Mouse (Mus musculus) CD4-positive helper T cell, adult 2 months (primary cell): ENCODE data around the gene Hist1h2ba.

Experiments
- DNase-seq: peaks from one replicate; pipeline ENCODE4 v3.0.0-alpha.2; 2012; ENCODE audit warnings: low read depth, missing footprints, low spot score

Gene Hist1h2ba

DNA sequence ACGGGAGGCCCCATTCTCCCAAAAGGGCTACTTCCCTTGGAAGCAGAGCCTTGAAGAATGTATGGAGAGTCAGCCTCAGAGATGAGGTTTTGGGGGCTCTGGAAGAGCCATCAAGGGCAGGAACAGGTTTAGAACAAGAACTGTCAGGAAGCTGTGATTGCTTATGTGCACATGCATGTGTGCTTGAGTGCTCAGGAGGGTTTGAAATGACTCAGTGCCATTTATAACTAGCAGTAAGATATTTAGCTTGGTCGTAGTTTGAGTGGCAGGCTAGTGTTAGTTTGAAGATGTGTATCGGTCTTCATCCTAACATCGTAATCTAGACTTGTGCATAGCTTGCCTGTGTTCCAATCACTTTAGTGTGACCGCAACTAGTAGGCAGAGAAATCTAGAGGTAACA lies 27.1 kb downstream of the Hist1h2ba start:
- no peak for DNase-seq

- peak; percentile 5 for DNase-seq
Measured at GRCm38 (mm10) chr13:23898242-23898641, 35.7 kb downstream of the Hist1h2ba start.

- no peak for DNase-seq
Measured at GRCm38 (mm10) chr13:23893269-23893593, 40.7 kb downstream of the Hist1h2ba start.

DNA sequence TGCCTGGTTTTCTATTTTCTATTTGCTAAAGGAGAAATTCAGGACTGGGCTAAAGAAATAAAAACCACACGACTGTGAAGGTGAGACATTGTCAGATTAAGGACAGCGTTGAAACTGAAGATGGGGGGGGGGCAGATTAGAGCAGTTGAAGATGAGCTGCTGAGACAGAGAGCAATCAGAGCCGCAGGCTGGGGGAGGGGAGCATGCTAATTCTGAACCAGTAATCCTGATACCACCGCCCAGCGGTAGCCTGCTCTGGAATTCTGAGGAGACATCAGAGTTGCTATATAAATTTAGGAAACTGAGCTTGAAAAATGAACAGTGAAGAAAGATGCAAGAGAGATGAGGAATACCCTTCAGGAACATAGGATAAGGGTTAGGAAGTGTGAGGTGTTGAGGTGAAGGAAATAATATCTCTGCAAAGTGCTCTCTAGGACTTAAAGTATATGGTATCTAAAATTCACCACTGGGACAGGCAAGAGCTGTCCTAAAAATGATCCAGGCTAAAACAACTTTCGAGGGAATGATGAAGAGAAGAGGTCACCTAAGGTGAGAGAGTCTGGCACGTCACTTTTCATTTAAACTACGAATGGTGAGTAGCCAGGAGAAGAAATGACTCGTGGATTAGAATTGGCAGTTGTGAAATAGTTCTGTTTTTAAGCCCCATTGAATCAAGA lies 41.2 kb downstream of the Hist1h2ba start:
- DNase-seq: no peak

- DNase-seq: no peak
Measured at GRCm38 (mm10) chr13:23889011-23889605, 44.8 kb downstream of the Hist1h2ba start.

- DNase-seq: no peak
Measured at GRCm38 (mm10) chr13:23887026-23887725, 46.8 kb downstream of the Hist1h2ba start.

DNA sequence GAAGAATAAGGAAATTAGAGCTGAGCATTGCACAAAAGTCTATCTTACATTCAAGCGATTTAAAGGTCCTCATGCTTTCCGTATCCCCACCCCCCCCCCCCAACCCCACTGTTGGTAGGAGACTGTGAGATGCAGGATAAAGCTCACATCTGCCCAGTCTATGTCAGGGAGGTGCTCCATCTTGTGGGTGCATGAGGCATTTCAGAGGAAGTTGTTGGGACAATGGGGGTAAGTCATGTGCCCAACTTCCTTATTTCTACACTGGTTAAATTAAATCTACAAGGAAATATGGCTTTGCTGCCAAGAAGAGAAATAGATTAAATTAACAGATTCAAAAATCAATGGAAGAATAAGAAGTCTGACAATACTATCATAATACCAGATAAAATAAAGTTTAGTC lies 48.4 kb downstream of the Hist1h2ba start:
- DNase-seq: peak; percentile 6
